Mouse (Mus musculus) right cerebral cortex, adult 2 months (tissue): ENCODE measurements around the gene Olfr557.

Source experiments
- DNase-seq, 2 experiments: peaks; one replicate each; pipeline ENCODE4 v3.0.0; 2021 to 2022; ENCODE audit warnings: low spot score in 2 of 2

The Olfr557 gene

GRCm38 (mm10) chr7:102695358-102696125 lies at the start of gene Olfr557:
Olfr557 (plus strand) TSS chr7:102695910.
- DNase-seq, result peak in 1 of 2 experiments; percentile 55

- no peak for DNase-seq
Measured at GRCm38 (mm10) chr7:102658523-102658922, 37.2 kb upstream of the Olfr557 start, which contains the start of gene Olfr555. Olfr555 (plus strand) TSS chr7:102658823.

GRCm38 (mm10) chr7:102664599-102664998 lies 31.1 kb upstream of the Olfr557 start, which contains the start of gene Olfr556:
Olfr556 (plus strand) TSS chr7:102664899.
- no peak for DNase-seq

GRCm38 (mm10) chr7:102665378-102665777 lies 30.3 kb upstream of the Olfr557 start:
- DNase-seq, result peak in 1 of 2 experiments; percentile 12

GRCm38 (mm10) chr7:102676225-102676624 lies 19.5 kb upstream of the Olfr557 start:
- no peak for DNase-seq

GRCm38 (mm10) chr7:102681916-102682315 lies 13.8 kb upstream of the Olfr557 start:
- DNase-seq, result no peak

GRCm38 (mm10) chr7:102686944-102687501 lies 8.7 kb upstream of the Olfr557 start, which contains the start of gene Trim68:
Trim68 (minus strand) TSS chr7:102687327.
- peak; percentile 90 to 93 for DNase-seq

GRCm38 (mm10) chr7:102698461-102698860 lies 2.8 kb downstream of the Olfr557 start:
- no peak for DNase-seq

- no peak for DNase-seq
Measured at GRCm38 (mm10) chr7:102701915-102702314, 6.2 kb downstream of the Olfr557 start, which contains the start of gene Olfr558. Olfr558 (plus strand) TSS chr7:102702215.

- no peak for DNase-seq
Measured at GRCm38 (mm10) chr7:102718970-102719369, 23.3 kb downstream of the Olfr557 start, which contains the start of gene Olfr33. Olfr33 (minus strand) TSS chr7:102719070.

- DNase-seq, result no peak
Measured at GRCm38 (mm10) chr7:102727391-102727790, 31.7 kb downstream of the Olfr557 start, which contains the start of gene Olfr559. Olfr559 (minus strand) TSS chr7:102727491.

GRCm38 (mm10) chr7:102733793-102734192 lies 38.1 kb downstream of the Olfr557 start:
- no peak for DNase-seq

GRCm38 (mm10) chr7:102737705-102738104 lies 42.0 kb downstream of the Olfr557 start:
- DNase-seq, result no peak
